Mouse (Mus musculus): ENCODE data around the gene H2afv.

GRCm38 (mm10) chr11:6420283-6420703 lies 23.9 kb downstream of the H2afv start:
- TF ChIP-seq CTCF (IDR thresholded peaks at IDR 0.05; ENCODE audit: control insufficient read depth, insufficient read depth, insufficient read length) (no peak), USF1 (IDR thresholded peaks at IDR 0.05; ENCODE audit: low read depth) (no peak)
